Mouse (Mus musculus): ENCODE results near the gene Ttyh2. TPM values are rescaled to one million over a fixed set of nuclear protein-coding genes. Genes with fewer than 3 reads are reported as not detected.

Gene Ttyh2
- polyA plus RNA-seq (2011; ENCODE audit: insufficient read depth, insufficient read length, low replicate concordance, missing spikeins) = 1.6 and 2.6 TPM in 2 replicates

DNA sequence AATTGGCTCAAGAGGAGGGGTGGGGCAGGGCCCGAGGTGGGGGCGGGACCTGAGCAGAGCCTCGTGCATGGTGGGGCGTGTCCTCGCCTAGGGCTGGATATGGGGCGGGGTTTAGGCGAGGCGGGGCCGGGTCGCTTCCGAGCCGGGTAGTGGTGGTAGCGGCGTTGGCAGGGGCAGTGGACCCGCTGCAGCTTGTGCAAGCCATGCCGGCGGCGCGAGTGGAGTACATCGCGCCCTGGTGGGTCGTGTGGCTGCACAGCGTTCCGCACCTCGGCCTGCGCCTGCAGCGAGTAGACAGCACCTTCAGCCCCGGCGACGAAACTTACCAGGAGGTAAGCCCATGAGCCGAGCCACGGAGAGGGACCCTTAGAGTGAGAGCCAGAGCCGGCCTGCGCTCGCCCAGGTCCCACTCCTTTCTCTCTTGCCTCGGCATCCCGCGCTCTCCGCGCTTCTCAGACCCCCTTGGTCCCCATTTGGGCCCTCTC lies at the start of gene Ttyh2:
Gene Ttyh2 (plus strand): TSS at position 91 of the 485 bp plus-strand sequence.
- no peak for TF ChIP-seq CTCF (IDR thresholded peaks at IDR 0.05; ENCODE audit: control insufficient read depth, insufficient read depth, low read length)
- TF ChIP-seq POLR2A (IDR thresholded peaks at IDR 0.05; ENCODE audit: borderline replicate concordance, control insufficient read depth, low read depth, low read length) = peak; percentile 64; the same call in 1 of the 2 replicates
- under 1% methylated on average over 40 of the region's 40 CpGs for WGBS
- H3K27ac ChIP-seq (ENCODE audit: control insufficient read depth, insufficient read depth, low read depth, low read length, poor library complexity) = no peak within 1 kb of the TSS; the same call in 1 of the 2 replicates
- H3K4me1 ChIP-seq (ENCODE audit: control insufficient read depth, insufficient read depth, low read length) = no peaks in the 10 kb centered on the region; the same call in 1 of the 2 replicates
- H3K4me3 ChIP-seq (replicated peaks; ENCODE audit: control insufficient read depth, low read depth, low read length) = peak within 1 kb of the TSS; percentile 61

- 88% methylated on average over 13 of the region's 13 CpGs for WGBS
- H3K4me1 ChIP-seq (ENCODE audit: control insufficient read depth, insufficient read depth, low read length) = no peaks in the 10 kb centered on the region
- H3K4me3 ChIP-seq (replicated peaks; ENCODE audit: control insufficient read depth, low read depth, low read length) = no peak overlapping the region
- TF ChIP-seq POLR2A (IDR thresholded peaks at IDR 0.05; ENCODE audit: borderline replicate concordance, control insufficient read depth, low read depth, low read length) (no peak), CTCF (IDR thresholded peaks at IDR 0.05; ENCODE audit: control insufficient read depth, insufficient read depth, low read length) (no peak)
- H3K27ac ChIP-seq (ENCODE audit: control insufficient read depth, insufficient read depth, low read depth, low read length, poor library complexity) = no peak overlapping the region
Measured at GRCm38 (mm10) chr11:114626071-114626690, 49.0 kb upstream of the Ttyh2 start.

DNA sequence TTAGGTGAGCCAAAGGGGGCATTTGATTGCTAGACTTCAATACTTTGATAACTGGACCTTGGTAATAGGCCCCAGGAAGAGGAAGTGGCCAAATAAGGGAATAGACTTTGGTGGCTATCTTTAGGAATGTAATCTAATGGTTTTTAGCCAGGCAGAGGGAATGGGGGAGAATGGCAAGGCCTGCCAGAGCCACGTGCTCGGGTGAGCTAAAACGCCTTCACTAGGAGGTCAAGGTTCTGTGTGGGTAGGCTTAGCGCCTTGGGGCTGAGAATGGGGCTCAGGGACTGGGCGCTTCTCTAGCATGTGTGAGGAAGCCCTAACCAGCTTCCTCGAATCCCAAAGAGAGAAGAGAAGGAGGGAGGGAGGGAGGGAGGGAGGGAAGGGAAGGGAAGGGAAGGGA lies 48.2 kb upstream of the Ttyh2 start:
- Histone ChIP-seq H3K4me3 (replicated peaks; ENCODE audit: control insufficient read depth, low read depth, low read length) (no peak overlapping the region), H3K27ac (ENCODE audit: control insufficient read depth, insufficient read depth, low read depth, low read length, poor library complexity) (no peak overlapping the region), H3K4me1 (ENCODE audit: control insufficient read depth, insufficient read depth, low read length) (no peaks in the 10 kb centered on the region)
- TF ChIP-seq POLR2A (IDR thresholded peaks at IDR 0.05; ENCODE audit: borderline replicate concordance, control insufficient read depth, low read depth, low read length) = no peak
- no peak for TF ChIP-seq CTCF (IDR thresholded peaks at IDR 0.05; ENCODE audit: control insufficient read depth, insufficient read depth, low read length)
- WGBS = 74% methylated on average over 5 of the region's 6 CpGs

DNA sequence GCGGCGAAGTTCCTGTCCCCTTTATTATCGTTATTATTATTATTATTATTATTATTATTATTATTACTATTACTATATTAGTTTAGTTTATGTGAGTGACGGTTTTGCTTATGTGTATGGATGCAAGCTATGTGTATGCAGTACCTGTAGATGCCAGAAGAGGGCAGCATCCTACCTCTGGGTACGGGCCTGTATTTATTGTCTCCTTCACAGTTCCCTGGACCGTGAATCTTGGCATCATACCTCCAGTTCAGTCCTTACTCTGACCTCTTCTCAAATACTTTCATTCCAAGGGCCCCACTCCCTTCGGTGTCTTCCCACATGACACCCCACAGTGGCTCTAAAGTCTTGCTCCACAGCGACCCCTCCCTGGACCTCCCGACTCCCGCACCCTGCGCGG lies 47.2 kb upstream of the Ttyh2 start:
- 69% methylated on average over 12 of the region's 12 CpGs for WGBS
- no peak overlapping the region for H3K27ac ChIP-seq (ENCODE audit: control insufficient read depth, insufficient read depth, low read depth, low read length, poor library complexity)
- TF ChIP-seq POLR2A (IDR thresholded peaks at IDR 0.05; ENCODE audit: borderline replicate concordance, control insufficient read depth, low read depth, low read length) = no peak
- TF ChIP-seq CTCF (IDR thresholded peaks at IDR 0.05; ENCODE audit: control insufficient read depth, insufficient read depth, low read length) = peak; percentile 47
- no peak overlapping the region for H3K4me3 ChIP-seq (replicated peaks; ENCODE audit: control insufficient read depth, low read depth, low read length)
- H3K4me1 ChIP-seq (ENCODE audit: control insufficient read depth, insufficient read depth, low read length) = no peaks in the 10 kb centered on the region

DNA sequence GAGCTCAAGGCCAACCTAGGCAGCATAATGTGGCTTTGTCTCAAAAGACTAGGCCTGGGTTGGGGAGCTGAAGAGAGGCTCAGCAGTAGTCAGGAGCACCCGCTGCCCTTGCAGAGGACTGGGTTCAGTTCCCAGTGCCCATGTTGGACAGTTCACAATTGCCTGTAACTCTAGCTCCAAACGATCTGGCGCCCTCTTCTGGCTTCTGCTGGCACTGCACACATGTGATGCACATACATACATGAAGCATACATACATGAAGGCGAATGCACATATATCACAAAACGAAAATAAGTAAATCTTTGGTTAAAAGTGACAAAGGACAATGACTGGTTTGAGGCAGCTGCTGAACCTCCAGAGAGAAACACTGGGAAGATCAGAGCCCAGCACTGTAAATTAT lies 45.2 kb upstream of the Ttyh2 start:
- TF ChIP-seq CTCF (IDR thresholded peaks at IDR 0.05; ENCODE audit: control insufficient read depth, insufficient read depth, low read length) (peak; percentile 13; the same call in 1 of the 2 replicates), POLR2A (IDR thresholded peaks at IDR 0.05; ENCODE audit: borderline replicate concordance, control insufficient read depth, low read depth, low read length) (no peak)
- H3K27ac ChIP-seq (ENCODE audit: control insufficient read depth, insufficient read depth, low read depth, low read length, poor library complexity) = no peak overlapping the region
- H3K4me1 ChIP-seq (ENCODE audit: control insufficient read depth, insufficient read depth, low read length) = no peaks in the 10 kb centered on the region
- H3K4me3 ChIP-seq (replicated peaks; ENCODE audit: control insufficient read depth, low read depth, low read length) = no peak overlapping the region
- WGBS = 80% methylated on average over 5 of the region's 5 CpGs

GRCm38 (mm10) chr11:114632266-114632665 lies 43.0 kb upstream of the Ttyh2 start:
- Histone ChIP-seq H3K4me3 (replicated peaks; ENCODE audit: control insufficient read depth, low read depth, low read length) (no peak overlapping the region), H3K27ac (ENCODE audit: control insufficient read depth, insufficient read depth, low read depth, low read length, poor library complexity) (no peak overlapping the region), H3K4me1 (ENCODE audit: control insufficient read depth, insufficient read depth, low read length) (no peaks in the 10 kb centered on the region)
- TF ChIP-seq CTCF (IDR thresholded peaks at IDR 0.05; ENCODE audit: control insufficient read depth, insufficient read depth, low read length) (no peak), POLR2A (IDR thresholded peaks at IDR 0.05; ENCODE audit: borderline replicate concordance, control insufficient read depth, low read depth, low read length) (no peak)
- WGBS = 66% methylated on average over 8 of the region's 8 CpGs

- H3K4me1 ChIP-seq (ENCODE audit: control insufficient read depth, insufficient read depth, low read length) = no peaks in the 10 kb centered on the region; the same call in 1 of the 2 replicates
- TF ChIP-seq CTCF (IDR thresholded peaks at IDR 0.05; ENCODE audit: control insufficient read depth, insufficient read depth, low read length) (peak; percentile 94), POLR2A (IDR thresholded peaks at IDR 0.05; ENCODE audit: borderline replicate concordance, control insufficient read depth, low read depth, low read length) (no peak)
Measured at GRCm38 (mm10) chr11:114636292-114636691, 38.9 kb upstream of the Ttyh2 start.

DNA sequence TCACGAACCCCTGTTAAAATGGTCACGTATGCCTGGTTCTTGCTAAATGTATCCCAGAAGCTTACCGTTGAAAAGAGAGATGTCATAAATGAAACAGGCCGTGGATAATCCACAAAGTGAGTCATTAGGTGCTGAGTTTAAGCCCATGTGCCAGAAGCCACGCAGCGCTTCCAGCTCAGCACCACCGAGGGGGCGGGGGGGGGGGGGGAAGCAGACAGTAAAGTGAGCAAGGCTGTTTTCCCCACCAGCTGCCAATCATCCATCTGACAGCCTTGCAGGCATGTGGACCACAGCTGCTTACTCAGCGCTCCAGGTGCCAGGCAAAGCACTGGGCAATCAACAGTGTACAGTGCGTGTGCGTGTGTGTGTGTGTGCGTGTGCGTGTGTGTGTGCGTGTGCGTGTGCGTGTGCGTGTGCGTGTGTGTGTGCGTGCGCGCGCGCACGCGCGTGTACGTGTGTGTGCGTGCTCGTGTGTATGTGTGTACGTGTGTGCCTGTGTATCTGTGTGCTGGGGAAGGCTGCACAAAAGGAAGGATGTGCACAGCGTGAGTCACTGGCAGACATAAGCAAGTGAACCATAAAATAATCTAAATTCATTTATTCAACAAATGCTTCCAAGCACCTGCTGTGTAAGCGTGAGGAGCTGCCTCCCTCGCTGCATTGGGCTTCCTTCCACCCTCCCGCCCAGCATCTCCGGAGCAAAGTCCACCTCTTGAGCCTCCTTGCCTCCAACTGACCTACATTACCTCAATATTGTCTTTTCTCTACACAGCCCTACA lies 38.3 kb upstream of the Ttyh2 start:
- H3K27ac ChIP-seq (ENCODE audit: control insufficient read depth, insufficient read depth, low read depth, low read length, poor library complexity) = no peak overlapping the region
- no peak overlapping the region for H3K4me3 ChIP-seq (replicated peaks; ENCODE audit: control insufficient read depth, low read depth, low read length)
- TF ChIP-seq CTCF (IDR thresholded peaks at IDR 0.05; ENCODE audit: control insufficient read depth, insufficient read depth, low read length) (no peak), POLR2A (IDR thresholded peaks at IDR 0.05; ENCODE audit: borderline replicate concordance, control insufficient read depth, low read depth, low read length) (no peak)
- 64% methylated on average over 35 of the region's 35 CpGs for WGBS
- no peaks in the 10 kb centered on the region; the same call in 1 of the 2 replicates for H3K4me1 ChIP-seq (ENCODE audit: control insufficient read depth, insufficient read depth, low read length)

More at GRCm38 (mm10) chr11:114636292-114636691, 38.9 kb upstream of the Ttyh2 start:
- Histone ChIP-seq H3K27ac (ENCODE audit: control insufficient read depth, insufficient read depth, low read depth, low read length, poor library complexity) (no peak overlapping the region), H3K4me3 (replicated peaks; ENCODE audit: control insufficient read depth, low read depth, low read length) (no peak overlapping the region)
- under 1% methylated on average over 6 of the region's 6 CpGs for WGBS

All from bone marrow, adult 2 months (tissue).